Comparison of ENCODE assay signal across 8 mouse cellular contexts in genomic region chr5:123343707-123344627, GRCm38 (mm10). TPM values are rescaled to one million over a fixed set of nuclear protein-coding genes. Genes with fewer than 3 reads are reported as not detected.
DNase-seq lines count a peak whose midpoint lies in the region; ATAC-seq and TF ChIP-seq lines count a peak whose summit lies in the region.

TSS of gene Bcl7a (plus strand) at chr5:123343834.

- peaks cover 24% of the 10 kb centered on the region for H3K4me1 ChIP-seq in heart, embryonic 11.5 days (ENCODE audit: control insufficient read depth, insufficient read depth, low read length)
- H3K4me1 ChIP-seq in kidney, embryonic 15.5 days, result peaks cover 39% of the 10 kb centered on the region
- H3K4me1 ChIP-seq in limb, embryonic 15.5 days, result peaks cover 25% of the 10 kb centered on the region
- H3K4me1 ChIP-seq in midbrain, postnatal 0 days (ENCODE audit: insufficient read depth, low read length), result peaks cover 9% of the 10 kb centered on the region

- H3K4me2 ChIP-seq in heart, embryonic 11.5 days, result peak within 1 kb of the TSS; percentile 91
- peak within 1 kb of the TSS; percentile 83 for H3K4me2 ChIP-seq in kidney, embryonic 15.5 days
- peak within 1 kb of the TSS; percentile 85 for H3K4me2 ChIP-seq in limb, embryonic 15.5 days
- H3K4me2 ChIP-seq in midbrain, postnatal 0 days (ENCODE audit: low read depth, low read length, poor library complexity, severe bottlenecking), result peak within 1 kb of the TSS; percentile 78

- H3K36me3 ChIP-seq in heart, embryonic 11.5 days (ENCODE audit: control insufficient read depth, insufficient read depth, low read length), result no peaks in the 10 kb centered on the region
- H3K36me3 ChIP-seq in kidney, embryonic 15.5 days, result 0 out of 2 replicates have a peak, but pooled peaks cover 4% of the 10 kb centered on the region
- H3K36me3 ChIP-seq in limb, embryonic 15.5 days, result peaks cover 2% of the 10 kb centered on the region; the same call in 1 of the 2 replicates
- H3K36me3 ChIP-seq in midbrain, postnatal 0 days (ENCODE audit: insufficient read depth, low read length), result no peaks in the 10 kb centered on the region

- no peaks in the 10 kb centered on the region for H3K27me3 ChIP-seq in heart, embryonic 11.5 days (ENCODE audit: control insufficient read depth, insufficient read depth, low read length)
- H3K27me3 ChIP-seq in kidney, embryonic 15.5 days, result no peaks in the 10 kb centered on the region
- H3K27me3 ChIP-seq in limb, embryonic 15.5 days, result no peaks in the 10 kb centered on the region
- no peaks in the 10 kb centered on the region for H3K27me3 ChIP-seq in midbrain, postnatal 0 days (ENCODE audit: insufficient read depth, low read length)

- peak within 1 kb of the TSS; percentile 98 for H3K27ac ChIP-seq in heart, embryonic 11.5 days (ENCODE audit: low read depth, low read length)
- H3K27ac ChIP-seq in kidney, embryonic 15.5 days, result peak within 1 kb of the TSS; percentile 98
- H3K27ac ChIP-seq in limb, embryonic 15.5 days, result peak within 1 kb of the TSS; percentile 98
- H3K27ac ChIP-seq in midbrain, postnatal 0 days (ENCODE audit: low read depth, low read length), result peak within 1 kb of the TSS; percentile 98

- ATAC-seq in erythroblast, adult 5-6 weeks (replicated peaks; ENCODE audit: low FRiP score, poor library complexity, severe bottlenecking), result peak; percentile 58
- ATAC-seq in heart, embryonic 11.5 days (replicated peaks; ENCODE audit: insufficient number of reproducible peaks, low FRiP score, low TSS enrichment), result peak; percentile 81
- peak; percentile 83 for ATAC-seq in kidney, embryonic 15.5 days (replicated peaks; ENCODE audit: low FRiP score)
- peak; percentile 69 for ATAC-seq in limb, embryonic 15.5 days (ENCODE audit: insufficient number of reproducible peaks, low FRiP score, low TSS enrichment, low read depth)
- peak; percentile 87 for ATAC-seq in midbrain, postnatal 0 days (ENCODE audit: low FRiP score)

- peak; percentile 44; the same call in 1 of the 2 replicates for TF ChIP-seq CTCF in brain, embryonic 14.5 days (IDR thresholded peaks at IDR 0.05; ENCODE audit: borderline replicate concordance, extremely low read depth, insufficient read depth, insufficient read length)
- TF ChIP-seq CTCF in midbrain, postnatal 0 days (IDR thresholded peaks at IDR 0.05), result peak; percentile 49

- peak; percentile 93 for DNase-seq in CD4-positive helper T cell, adult 2 months (ENCODE audit: low read depth, low spot score)
- peak; percentile 97 for DNase-seq in brain, embryonic 14.5 days (ENCODE audit: low read depth)
- DNase-seq in midbrain, postnatal 0 days (ENCODE audit: low spot score), result peak; percentile 93
- peak; percentile 73 to 79 for DNase-seq in spleen, postnatal 14 days (ENCODE audit: low spot score in 2 of 2)

- 1% methylated on average over 62 of the region's 69 CpGs for WGBS in heart, embryonic 11.5 days (ENCODE audit: insufficient replicate concordance)
- 1% methylated on average over 67 of the region's 69 CpGs for WGBS in kidney, embryonic 15.5 days
- WGBS in limb, embryonic 15.5 days, result under 1% methylated on average over 69 of the region's 69 CpGs
- 1% methylated on average over 52 of the region's 69 CpGs for WGBS in midbrain, postnatal 0 days

- H3K9ac ChIP-seq in heart, embryonic 11.5 days (ENCODE audit: low read depth, low read length), result peak within 1 kb of the TSS; percentile 88
- H3K9ac ChIP-seq in kidney, embryonic 15.5 days, result peak within 1 kb of the TSS; percentile 94
- peak within 1 kb of the TSS; percentile 90 for H3K9ac ChIP-seq in limb, embryonic 15.5 days
- peak within 1 kb of the TSS; percentile 88 for H3K9ac ChIP-seq in midbrain, postnatal 0 days (replicated peaks; ENCODE audit: low read length, poor library complexity, severe bottlenecking)

- no peaks in the 10 kb centered on the region for H3K9me3 ChIP-seq in heart, embryonic 11.5 days (replicated peaks; ENCODE audit: control insufficient read depth, low read length)
- no peaks in the 10 kb centered on the region for H3K9me3 ChIP-seq in kidney, embryonic 15.5 days (replicated peaks)
- no peaks in the 10 kb centered on the region for H3K9me3 ChIP-seq in limb, embryonic 15.5 days
- no peaks in the 10 kb centered on the region for H3K9me3 ChIP-seq in midbrain, postnatal 0 days (ENCODE audit: low read length)

- peak within 1 kb of the TSS; percentile 93 for H3K4me3 ChIP-seq in heart, embryonic 11.5 days (ENCODE audit: low read depth, low read length)
- H3K4me3 ChIP-seq in kidney, embryonic 15.5 days (replicated peaks), result peak within 1 kb of the TSS; percentile 91
- H3K4me3 ChIP-seq in limb, embryonic 15.5 days, result peak within 1 kb of the TSS; percentile 96
- peak within 1 kb of the TSS; percentile 91 for H3K4me3 ChIP-seq in midbrain, postnatal 0 days (ENCODE audit: low read depth, low read length)

- TF ChIP-seq POLR2A in brain, embryonic 14.5 days (IDR thresholded peaks at IDR 0.05; ENCODE audit: borderline replicate concordance, extremely low read depth, insufficient read depth, insufficient read length, poor library complexity, severe bottlenecking), result peak; percentile 99

RNA-seq across cellular contexts. Expression of gene Bcl7a, which starts in this region (rescaled TPM):
- 46.4 and 53.2 TPM in 2 replicates for polyA plus RNA-seq in brain, embryonic 14.5 days (2012; rRNA removed)
- 3.8 and 8.3 TPM in 2 replicates for total RNA-seq in erythroblast, adult 5-6 weeks (2015; ENCODE audit: low replicate concordance)
- total RNA-seq in erythroblast, adult 5-6 weeks (2017; ENCODE audit: low replicate concordance), result 3.1 and 3.3 TPM in 2 replicates
- polyA plus RNA-seq in heart, embryonic 11.5 days (2014; fragmentation: Nextera tagmentation; extraction: Ambion mirVana), result 15.2 and 16.2 TPM in 2 replicates
- 41.7 and 42.5 TPM in 2 replicates for polyA plus RNA-seq in kidney, embryonic 15.5 days (2015; fragmentation: Nextera tagmentation; extraction: Ambion mirVana)
- polyA plus RNA-seq in limb, embryonic 15.5 days (2015; fragmentation: Nextera tagmentation; extraction: Ambion mirVana), result 20.4 and 22.3 TPM in 2 replicates
- total RNA-seq in midbrain, postnatal 0 days (2014; rRNA removed), result 33.5 and 40.7 TPM in 2 replicates
- polyA plus RNA-seq in midbrain, postnatal 0 days (2015; fragmentation: Nextera tagmentation; extraction: Ambion mirVana), result 21.4 and 21.6 TPM in 2 replicates

Comparison
In these comparisons a context has a peak if more than half of its experiments do, and no peak if none do; other contexts are left out.
1. Peak in every context shown above with its lines: DNase-seq, ATAC-seq, H3K4me3 ChIP-seq and H3K27ac ChIP-seq.